27 mouse cellular contexts compared by ENCODE assay signal in the genomic region with DNA sequence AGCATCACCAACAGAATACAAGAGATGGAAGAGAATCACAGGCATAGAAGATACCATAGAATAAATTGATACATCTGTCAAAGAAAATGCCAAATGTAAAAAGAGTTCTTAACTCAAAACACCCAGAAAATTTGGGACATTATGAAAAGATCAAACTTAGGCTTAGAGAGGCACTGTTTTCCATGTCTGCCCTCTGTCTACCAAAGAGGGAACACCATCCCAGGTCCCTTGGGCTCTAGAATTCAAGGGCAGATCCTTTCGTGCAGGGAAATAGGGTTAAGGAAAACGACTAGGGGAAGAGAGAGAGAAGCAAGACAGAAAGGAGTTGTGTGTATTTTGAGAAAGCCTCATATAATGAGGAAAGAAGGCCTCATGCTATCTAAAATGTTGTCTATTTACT. TPM values are rescaled to one million over a fixed set of nuclear protein-coding genes. Genes with fewer than 3 reads are reported as not detected.
DNase-seq lines count a peak whose midpoint lies in the region; ATAC-seq and TF ChIP-seq lines count a peak whose summit lies in the region.
"Had no signal": no experiment of that assay in that cellular context is flagged by ENCODE, and none has a peak within 500 bp of the region (broad histone marks: within the 10 kb centered on the region; RNA-seq: fewer than 3 reads in every experiment).

No protein-coding gene starts in this region.

- ATAC-seq in hindbrain, postnatal 0 days, result no peak
- no peak for ATAC-seq in hindbrain, embryonic 11.5 days (ENCODE audit: low FRiP score)
- ATAC-seq in lung, embryonic 14.5 days (ENCODE audit: insufficient read depth), result no peak
- ATAC-seq: liver, embryonic 12.5 days; liver, postnatal 0 days had no signal

- H3K9ac ChIP-seq in hindbrain, postnatal 0 days (replicated peaks; ENCODE audit: low read length), result no peak overlapping the region
- H3K9ac ChIP-seq in hindbrain, embryonic 11.5 days (ENCODE audit: low read depth, low read length), result no peak overlapping the region
- no peak overlapping the region for H3K9ac ChIP-seq in lung, embryonic 14.5 days
- H3K9ac ChIP-seq: embryonic facial prominence, embryonic 15.5 days; forebrain, embryonic 12.5 days; hindbrain, embryonic 15.5 days; liver, embryonic 12.5 days; liver, postnatal 0 days; midbrain, embryonic 12.5 days; stomach, embryonic 15.5 days had no signal

- DNase-seq in hindbrain, postnatal 0 days (ENCODE audit: low spot score), result peak; percentile 17
- no peak for DNase-seq in hindbrain, embryonic 11.5 days (ENCODE audit: low spot score)
- no peak for DNase-seq in lung, embryonic 14.5 days
- DNase-seq in lung, postnatal 25 days (ENCODE audit: low spot score), result no peak
- peak; percentile 43 for DNase-seq in brain, adult 2 months (ENCODE audit: low read depth, low spot score)
- DNase-seq in thymus, adult 2 months, result no peak
- DNase-seq: adrenal gland, postnatal 10 days; B cell, adult 2 months; cerebellum, adult 11-12 months; cerebellum, postnatal 10 days; gastrocnemius, postnatal 14 days; kidney, adult 9 months; kidney, postnatal 14 days; left cerebral cortex, postnatal 4 days; liver, postnatal 0 days; lung, postnatal 10 days; right cerebral cortex, postnatal 25 days; thymus, postnatal 25 days had no signal

- H3K27me3 ChIP-seq in hindbrain, postnatal 0 days (ENCODE audit: insufficient read depth, low read length), result no peaks in the 10 kb centered on the region
- H3K27me3 ChIP-seq in hindbrain, embryonic 11.5 days (ENCODE audit: control insufficient read depth, insufficient read depth, low read length), result no peaks in the 10 kb centered on the region
- no peaks in the 10 kb centered on the region for H3K27me3 ChIP-seq in lung, embryonic 14.5 days (ENCODE audit: insufficient read depth, low read length)
- H3K27me3 ChIP-seq in thymus, adult 2 months (ENCODE audit: control insufficient read depth, insufficient read depth, low read length), result no peaks in the 10 kb centered on the region
- H3K27me3 ChIP-seq: embryonic facial prominence, embryonic 15.5 days; forebrain, embryonic 12.5 days; hindbrain, embryonic 15.5 days; liver, embryonic 12.5 days; midbrain, embryonic 12.5 days; stomach, embryonic 15.5 days had no signal

- H3K27ac ChIP-seq in hindbrain, postnatal 0 days, result no peak overlapping the region
- H3K27ac ChIP-seq in hindbrain, embryonic 11.5 days (ENCODE audit: low read depth, low read length), result no peak overlapping the region
- H3K27ac ChIP-seq in lung, embryonic 14.5 days (ENCODE audit: low read depth), result no peak overlapping the region
- H3K27ac ChIP-seq in cortical plate, adult 2 months (ENCODE audit: insufficient read depth, low read length), result no peak overlapping the region
- no peak overlapping the region for H3K27ac ChIP-seq in thymus, adult 2 months (ENCODE audit: control insufficient read depth, insufficient read depth, low read length)
- H3K27ac ChIP-seq: embryonic facial prominence, embryonic 10.5 days; embryonic facial prominence, embryonic 15.5 days; forebrain, embryonic 12.5 days; hindbrain, embryonic 15.5 days; liver, embryonic 12.5 days; midbrain, embryonic 12.5 days; stomach, embryonic 15.5 days had no signal

- H3K9me3 ChIP-seq in hindbrain, postnatal 0 days (ENCODE audit: low read length), result no peaks in the 10 kb centered on the region
- H3K9me3 ChIP-seq in hindbrain, embryonic 11.5 days (ENCODE audit: control insufficient read depth, low read length), result no peaks in the 10 kb centered on the region
- H3K9me3 ChIP-seq in lung, embryonic 14.5 days (ENCODE audit: low read depth, low read length), result no peaks in the 10 kb centered on the region
- H3K9me3 ChIP-seq: embryonic facial prominence, embryonic 10.5 days; embryonic facial prominence, embryonic 15.5 days; forebrain, embryonic 12.5 days; hindbrain, embryonic 15.5 days; liver, embryonic 12.5 days; midbrain, embryonic 12.5 days; stomach, embryonic 15.5 days had no signal

- H3K4me1 ChIP-seq in hindbrain, postnatal 0 days (ENCODE audit: insufficient read depth, low read length), result no peaks in the 10 kb centered on the region
- H3K4me1 ChIP-seq in hindbrain, embryonic 11.5 days (replicated peaks; ENCODE audit: control insufficient read depth, insufficient read depth, low read length), result no peaks in the 10 kb centered on the region
- H3K4me1 ChIP-seq in lung, embryonic 14.5 days (ENCODE audit: insufficient read depth), result no peaks in the 10 kb centered on the region
- H3K4me1 ChIP-seq in cortical plate, adult 2 months (ENCODE audit: control insufficient read depth, insufficient read depth, low read length), result peaks cover 2% of the 10 kb centered on the region; the same call in 1 of the 2 replicates
- no peaks in the 10 kb centered on the region for H3K4me1 ChIP-seq in thymus, adult 2 months (replicated peaks; ENCODE audit: control insufficient read depth, insufficient read depth, low read length)
- H3K4me1 ChIP-seq: embryonic facial prominence, embryonic 15.5 days; liver, embryonic 12.5 days; midbrain, embryonic 12.5 days; stomach, embryonic 15.5 days had no signal

- TF ChIP-seq CTCF in hindbrain, postnatal 0 days (IDR thresholded peaks at IDR 0.05; ENCODE audit: low read depth), result peak; percentile 63
- peak; percentile 30; the same call in 1 of the 2 replicates for TF ChIP-seq CTCF in lung, embryonic 14.5 days (IDR thresholded peaks at IDR 0.05; ENCODE audit: low read depth)
- TF ChIP-seq CTCF in cortical plate, adult 2 months (IDR thresholded peaks at IDR 0.05; ENCODE audit: extremely low read depth, insufficient read depth, low read length), result peak; percentile 53
- TF ChIP-seq CTCF in thymus, adult 2 months (IDR thresholded peaks at IDR 0.05; ENCODE audit: borderline replicate concordance, control insufficient read depth, extremely low read depth, insufficient read depth, low read length, poor library complexity), result no peak

- TF ChIP-seq POLR2A in cortical plate, adult 2 months (IDR thresholded peaks at IDR 0.05; ENCODE audit: extremely low read depth, insufficient read depth, low read length), result no peak
- TF ChIP-seq POLR2A in thymus, adult 2 months (IDR thresholded peaks at IDR 0.05; ENCODE audit: control insufficient read depth, extremely low read depth, insufficient read depth, low read length, poor library complexity), result no peak

- 46% methylated on average over 2 of the region's 2 CpGs for WGBS in hindbrain, postnatal 0 days
- 52% methylated on average over 2 of the region's 2 CpGs for WGBS in hindbrain, embryonic 11.5 days
- WGBS in lung, embryonic 14.5 days, result 39% methylated on average over 2 of the region's 2 CpGs
- 53% methylated on average over 2 of the region's 2 CpGs for WGBS in thymus, adult 2 months

- no peaks in the 10 kb centered on the region for H3K36me3 ChIP-seq in hindbrain, postnatal 0 days (ENCODE audit: insufficient read depth, low read length)
- no peaks in the 10 kb centered on the region for H3K36me3 ChIP-seq in hindbrain, embryonic 11.5 days (ENCODE audit: control insufficient read depth, insufficient read depth, low read length)
- no peaks in the 10 kb centered on the region for H3K36me3 ChIP-seq in lung, embryonic 14.5 days (ENCODE audit: insufficient read depth)
- H3K36me3 ChIP-seq in thymus, adult 2 months (ENCODE audit: control insufficient read depth, insufficient read depth, low read length), result no peaks in the 10 kb centered on the region
- H3K36me3 ChIP-seq: embryonic facial prominence, embryonic 10.5 days; embryonic facial prominence, embryonic 15.5 days; forebrain, embryonic 12.5 days; hindbrain, embryonic 15.5 days; liver, embryonic 12.5 days; midbrain, embryonic 12.5 days; stomach, embryonic 15.5 days had no signal

- H3K4me2 ChIP-seq in hindbrain, postnatal 0 days (ENCODE audit: low read depth, low read length), result no peak overlapping the region
- no peak overlapping the region for H3K4me2 ChIP-seq in hindbrain, embryonic 11.5 days (replicated peaks; ENCODE audit: low read depth, low read length)
- no peak overlapping the region for H3K4me2 ChIP-seq in lung, embryonic 14.5 days
- H3K4me2 ChIP-seq: embryonic facial prominence, embryonic 15.5 days; forebrain, embryonic 12.5 days; heart, embryonic 11.5 days; hindbrain, embryonic 15.5 days; liver, embryonic 12.5 days; midbrain, embryonic 12.5 days; stomach, embryonic 15.5 days had no signal

- no peak overlapping the region for H3K4me3 ChIP-seq in hindbrain, postnatal 0 days (ENCODE audit: low read length)
- H3K4me3 ChIP-seq in hindbrain, embryonic 11.5 days (ENCODE audit: low read depth, low read length), result no peak overlapping the region
- H3K4me3 ChIP-seq in lung, embryonic 14.5 days (ENCODE audit: low read depth, low read length), result no peak overlapping the region
- no peak overlapping the region for H3K4me3 ChIP-seq in cortical plate, adult 2 months (ENCODE audit: insufficient read depth, low read length)
- H3K4me3 ChIP-seq in thymus, adult 2 months (ENCODE audit: control insufficient read depth, insufficient read depth, low read length), result no peak overlapping the region
- H3K4me3 ChIP-seq: embryonic facial prominence, embryonic 10.5 days; embryonic facial prominence, embryonic 15.5 days; forebrain, embryonic 12.5 days; hindbrain, embryonic 15.5 days; liver, embryonic 12.5 days; midbrain, embryonic 12.5 days; stomach, embryonic 15.5 days had no signal

RNA-seq across cellular contexts. Expression of gene Tarsl2, which starts 19.2 kb away (rescaled TPM):
- total RNA-seq in hindbrain, postnatal 0 days (2014; rRNA removed), result 16.0 and 18.7 TPM in 2 replicates
- polyA plus RNA-seq in hindbrain, postnatal 0 days (2015; fragmentation: Nextera tagmentation; extraction: Ambion mirVana), result 20.9 and 22.4 TPM in 2 replicates
- polyA plus RNA-seq in hindbrain, embryonic 11.5 days (2014; fragmentation: Nextera tagmentation; extraction: Ambion mirVana), result 11.4 and 13.4 TPM in 2 replicates
- 9.1 and 10.4 TPM in 2 replicates for polyA plus RNA-seq in lung, embryonic 14.5 days (2014; fragmentation: Nextera tagmentation; extraction: Ambion mirVana)
- 21.7 and 22.0 TPM in 2 replicates for polyA plus RNA-seq in cortical plate, adult 2 months (2012; rRNA removed)
- 4.2 and 4.8 TPM in 2 replicates for polyA plus RNA-seq in thymus, adult 2 months (2012; rRNA removed)

Comparison
In these comparisons a context has a peak if more than half of its experiments do, and no peak if none do; other contexts are left out.
1. DNase-seq: peak in hindbrain, postnatal 0 days (single experiment) and brain, adult 2 months (single experiment); none in hindbrain, embryonic 11.5 days (single experiment), lung, embryonic 14.5 days (single experiment), lung, postnatal 25 days (single experiment) and thymus, adult 2 months (single experiment).